Mouse (Mus musculus): ENCODE results near the gene Dnajb6.
"Not testable (repeated sequence)": the region's sequence is repeated elsewhere in the genome, so short reads cannot be mapped to it uniquely, and the experiment has no call there.

Dnajb6 gene

DNA sequence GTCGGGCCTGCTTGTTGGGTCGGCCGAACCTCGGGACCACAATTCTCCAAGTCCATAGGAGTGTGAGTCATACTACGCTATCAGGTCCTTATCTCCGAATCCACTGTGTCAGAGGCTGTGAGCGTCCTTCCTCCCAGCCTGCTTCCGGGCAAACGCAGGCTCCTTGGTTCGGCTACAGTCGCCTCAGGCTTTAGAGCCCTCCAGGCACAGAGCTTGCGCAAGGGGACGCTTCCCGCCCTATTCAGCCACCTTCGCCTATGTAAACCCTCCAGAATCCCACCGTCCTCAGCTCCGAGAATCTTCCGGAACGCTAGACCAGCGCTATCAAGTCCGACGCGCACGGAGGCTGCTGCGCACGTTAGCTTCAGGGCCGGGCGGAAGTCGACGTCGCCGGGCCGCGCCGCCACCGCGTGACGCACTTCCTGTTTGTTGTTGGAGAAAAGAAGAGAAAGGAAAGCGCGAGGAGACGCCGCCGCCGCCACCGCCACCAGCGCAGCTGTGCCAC is at the start of gene Dnajb6, which contains the start of gene Gm5129:
TSS of gene Dnajb6 (plus strand) at position 132 of the 505 bp plus-strand sequence.
TSS of gene Gm5129 (minus strand) at position 380 of the 505 bp plus-strand sequence.
- peak; percentile 99 for DNase-seq

DNA sequence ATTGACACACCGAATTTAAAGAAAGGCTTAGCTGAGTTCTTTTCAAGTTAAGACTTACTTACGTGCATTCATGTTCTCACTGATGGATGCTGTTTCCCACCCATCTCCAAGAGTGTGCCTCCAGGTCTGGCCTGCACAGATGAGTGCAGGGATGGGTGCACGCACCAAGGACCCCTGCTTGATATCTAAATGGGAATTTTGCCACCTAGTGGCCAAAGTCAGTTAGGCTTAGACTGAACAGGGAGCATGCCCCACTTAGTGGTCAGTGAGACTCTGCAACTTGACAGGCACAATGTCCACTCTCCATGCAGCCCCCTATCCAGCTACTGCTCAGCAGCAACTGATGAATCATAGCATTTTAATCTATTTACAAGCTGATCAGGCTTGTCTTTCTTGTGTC is 47.8 kb upstream of the Dnajb6 start:
- peak; percentile 60 to 67 for DNase-seq

- DNase-seq, result no peak
Measured at GRCm38 (mm10) chr5:29688352-29688751, 47.1 kb upstream of the Dnajb6 start.

- DNase-seq, result no peak
Measured at GRCm38 (mm10) chr5:29698493-29698892, 37.0 kb upstream of the Dnajb6 start.

GRCm38 (mm10) chr5:29699520-29700202 is 35.8 kb upstream of the Dnajb6 start:
- no peak for DNase-seq

DNA sequence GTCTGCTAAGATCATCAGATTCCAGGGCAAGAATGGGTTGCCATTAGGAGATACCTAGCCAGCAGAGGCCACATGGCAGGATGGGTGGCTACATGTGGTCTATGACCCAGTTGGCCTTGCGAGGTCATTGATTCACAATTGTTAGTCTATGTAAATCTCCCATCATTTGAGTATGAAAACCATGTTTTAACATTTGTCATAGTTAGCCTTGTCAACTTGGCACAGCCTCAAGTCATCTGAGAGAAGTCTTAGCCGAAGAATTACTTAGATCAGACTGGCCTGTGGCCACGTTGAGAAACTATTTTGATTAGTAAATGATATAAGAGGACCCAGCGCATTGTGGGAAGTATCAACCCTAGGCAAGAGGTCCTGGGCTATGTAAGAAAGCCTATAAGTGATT is 28.2 kb upstream of the Dnajb6 start:
- DNase-seq, result no peak

DNA sequence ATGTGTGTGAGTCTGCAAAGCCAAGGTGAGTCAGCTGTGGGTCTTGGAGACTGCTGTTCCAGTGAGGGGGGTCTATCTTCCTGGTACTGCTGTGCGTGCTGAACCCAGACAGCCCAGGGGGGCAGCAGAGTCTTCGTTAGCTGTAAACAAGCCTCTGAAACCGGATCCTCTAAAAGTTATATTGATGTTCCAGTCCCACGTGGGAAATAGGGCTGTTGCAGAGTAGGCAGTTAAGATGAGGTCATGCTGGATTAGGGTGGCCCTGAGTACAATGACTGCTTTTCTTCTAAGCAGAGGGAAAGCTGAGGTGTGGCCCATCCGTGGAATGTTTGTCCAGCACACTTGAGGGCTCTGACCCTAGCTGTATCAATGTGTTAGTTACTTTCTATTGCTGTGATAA is 27.2 kb upstream of the Dnajb6 start:
- DNase-seq, result no peak

DNA sequence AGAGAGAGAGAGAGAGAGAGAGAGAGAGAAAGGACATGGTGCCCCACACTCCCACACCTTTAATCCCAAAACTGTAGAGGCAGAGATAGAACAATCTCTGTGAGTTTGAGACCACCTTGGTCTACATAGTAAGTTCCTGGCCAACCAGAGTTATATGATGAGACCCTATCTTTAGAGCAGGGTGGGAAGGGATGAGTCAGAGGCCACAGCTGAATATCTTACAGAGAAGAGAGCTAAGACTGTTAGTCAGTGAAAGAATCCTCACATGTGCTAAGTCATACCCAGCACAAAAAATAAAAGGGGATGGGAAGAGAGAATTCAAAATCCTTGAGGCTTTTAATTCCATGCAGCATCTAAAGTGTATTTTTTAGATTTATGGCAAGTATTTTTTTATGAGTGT is 23.9 kb upstream of the Dnajb6 start:
- no peak for DNase-seq

DNA sequence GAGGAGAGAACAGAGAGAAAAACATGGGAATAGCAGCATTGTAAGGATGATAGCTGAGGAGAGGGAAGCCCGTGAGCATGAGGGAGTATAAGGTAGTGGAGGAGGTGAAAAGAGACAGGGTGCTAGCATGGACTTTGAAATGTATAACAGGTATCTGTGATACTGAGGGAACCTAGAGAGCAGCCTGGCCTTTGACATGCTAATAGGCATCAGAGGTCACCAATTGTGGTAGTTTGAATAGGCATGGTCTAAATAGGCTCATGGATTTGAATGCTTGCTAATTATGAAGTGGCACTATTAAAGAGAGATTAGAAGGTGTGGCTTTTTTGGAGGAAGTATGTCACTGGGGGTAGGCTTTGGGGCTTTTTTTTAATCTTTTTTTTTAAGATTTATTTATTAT is 22.6 kb upstream of the Dnajb6 start:
- no peak for DNase-seq

- no peak for DNase-seq
Measured at GRCm38 (mm10) chr5:29721159-29721558, 14.3 kb upstream of the Dnajb6 start.

GRCm38 (mm10) chr5:29725369-29725768 is 10.1 kb upstream of the Dnajb6 start:
- no peak for DNase-seq

DNA sequence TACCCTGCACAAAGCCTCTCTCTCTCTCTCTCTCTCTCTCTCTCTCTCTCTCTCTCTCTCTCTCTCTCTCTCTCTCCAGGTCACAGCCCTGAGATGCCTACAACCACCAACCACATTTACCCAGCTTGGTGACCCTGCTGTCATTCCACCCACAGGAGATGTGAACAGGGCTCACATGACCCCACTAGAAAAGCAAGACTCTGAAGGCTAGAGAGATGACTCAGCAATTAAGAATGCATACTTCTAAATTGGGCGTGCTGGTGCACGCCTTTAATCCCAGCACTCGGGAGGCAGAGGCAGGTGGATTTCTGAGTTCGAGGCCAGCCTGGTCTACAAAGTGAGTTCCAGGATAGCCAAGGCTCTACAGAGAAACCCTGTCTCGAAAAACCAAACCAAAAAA is 9.4 kb upstream of the Dnajb6 start:
- not testable (repeated sequence) for DNase-seq

DNA sequence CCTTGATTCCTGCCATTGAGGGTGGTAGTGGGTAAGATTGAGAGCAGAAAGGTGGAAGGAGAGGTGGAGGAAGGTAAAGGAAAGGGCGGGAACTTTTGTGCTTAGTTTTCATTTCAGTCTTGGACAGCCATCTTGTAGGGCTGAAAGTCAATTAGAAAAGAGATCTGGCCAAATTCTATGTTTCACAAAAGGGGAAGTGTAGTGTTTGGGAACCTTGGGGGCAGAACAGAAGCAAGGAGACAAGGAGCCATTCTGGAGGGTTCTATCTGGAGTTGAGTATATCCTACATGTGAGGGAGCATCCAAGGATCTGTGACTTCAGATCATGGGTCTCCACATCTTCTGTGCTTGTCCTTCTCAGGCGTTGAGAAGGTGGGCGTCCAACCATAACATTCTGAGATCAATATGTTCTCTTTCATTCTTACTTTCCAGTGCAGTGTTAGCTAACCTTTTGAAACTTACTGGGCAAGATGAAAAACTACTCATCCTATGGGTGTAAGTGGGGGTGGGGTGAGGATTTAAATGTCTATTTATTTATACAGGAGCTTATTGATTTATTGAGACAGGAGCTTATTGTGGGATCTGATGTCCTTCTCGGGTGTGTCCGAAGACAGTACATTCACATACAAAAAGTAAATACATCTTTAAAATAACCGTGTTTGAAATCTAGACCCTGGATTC is 517 bp upstream of the Dnajb6 start:
- DNase-seq, result peak; percentile 10 to 15

DNA sequence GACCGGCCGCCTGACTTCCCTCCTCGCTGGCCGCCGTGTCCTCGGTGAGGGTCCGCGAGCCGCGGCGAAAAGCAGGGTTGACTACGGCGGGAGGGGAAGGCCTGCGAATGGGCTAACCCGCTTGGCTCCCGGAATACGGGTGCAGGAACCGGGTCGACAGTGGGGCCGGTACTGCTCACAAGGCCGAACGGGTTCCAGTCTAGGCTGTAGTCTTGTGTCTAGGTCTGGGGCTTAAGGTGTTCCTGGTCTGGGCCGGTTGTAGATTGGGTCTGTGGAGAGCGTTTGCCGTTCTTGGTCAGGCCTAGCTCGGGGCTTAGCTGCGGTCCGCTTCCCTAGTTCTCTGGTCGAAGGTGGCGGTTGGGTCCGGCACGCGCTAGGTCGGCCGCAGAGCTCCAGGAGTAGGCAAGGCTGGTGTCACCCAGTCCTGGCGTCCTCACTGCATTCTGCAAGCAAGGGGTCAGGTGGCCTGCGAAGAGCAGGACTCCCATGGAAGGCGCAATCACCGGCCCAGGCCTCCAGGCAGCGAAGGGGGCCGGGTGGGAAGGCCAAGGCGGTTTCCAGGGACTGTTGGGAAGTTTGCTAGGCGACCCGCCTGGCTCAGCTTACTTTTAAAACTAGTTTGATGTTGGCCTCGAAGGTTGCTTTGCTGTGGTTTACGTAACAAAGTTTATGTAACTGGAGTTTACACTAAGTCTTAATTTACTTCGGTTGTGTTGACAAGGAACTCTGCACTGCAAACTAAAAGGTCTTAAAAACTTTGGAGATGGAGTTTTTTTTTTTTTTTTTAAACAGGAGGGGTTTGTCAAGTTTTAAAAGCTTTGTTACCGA is 799 bp downstream of the Dnajb6 start:
- peak in 1 of 2 experiments; percentile 57 for DNase-seq

DNA sequence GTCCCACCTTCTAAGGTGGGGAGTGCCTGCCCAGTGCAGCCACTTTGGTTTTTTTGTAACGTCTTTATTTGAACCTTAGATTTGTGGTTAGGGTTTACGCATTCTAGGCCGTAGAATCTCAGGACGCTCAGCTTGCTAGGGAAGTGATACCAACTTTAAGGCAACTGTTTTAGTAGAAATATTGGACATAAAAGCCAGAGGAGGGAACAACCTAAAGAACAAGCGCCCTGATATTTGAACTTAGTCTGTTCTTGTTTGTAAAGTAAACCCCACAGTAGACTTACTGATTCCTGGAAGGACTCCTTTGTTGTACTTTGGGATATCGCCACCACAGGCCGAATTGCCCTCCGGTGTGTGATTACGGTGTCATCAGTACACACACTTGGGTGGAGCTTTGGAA is 1.5 kb downstream of the Dnajb6 start:
- DNase-seq, result no peak

DNA sequence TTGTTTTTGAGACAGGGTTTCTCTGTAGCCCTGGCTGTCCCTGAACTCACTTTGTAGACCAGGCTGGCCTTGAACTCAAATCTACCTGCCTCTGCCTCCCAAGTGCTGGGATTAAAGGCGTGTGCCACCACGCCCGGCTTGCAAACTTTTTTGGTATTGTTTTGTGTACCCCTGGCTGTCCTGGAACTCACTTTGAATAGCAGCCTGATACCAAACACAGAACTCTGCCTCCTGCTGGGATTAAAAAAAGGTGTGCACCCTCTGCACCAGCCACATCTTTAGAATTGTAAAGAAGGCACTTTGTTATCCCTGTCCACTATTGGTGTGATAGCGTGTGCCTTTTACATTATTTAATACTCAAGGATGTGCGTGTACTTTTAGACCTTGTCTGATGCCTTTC is 2.0 kb downstream of the Dnajb6 start:
- no peak for DNase-seq

GRCm38 (mm10) chr5:29738076-29738475 is 2.6 kb downstream of the Dnajb6 start:
- no peak for DNase-seq

- no peak for DNase-seq
Measured at GRCm38 (mm10) chr5:29740651-29741050, 5.2 kb downstream of the Dnajb6 start.

DNA sequence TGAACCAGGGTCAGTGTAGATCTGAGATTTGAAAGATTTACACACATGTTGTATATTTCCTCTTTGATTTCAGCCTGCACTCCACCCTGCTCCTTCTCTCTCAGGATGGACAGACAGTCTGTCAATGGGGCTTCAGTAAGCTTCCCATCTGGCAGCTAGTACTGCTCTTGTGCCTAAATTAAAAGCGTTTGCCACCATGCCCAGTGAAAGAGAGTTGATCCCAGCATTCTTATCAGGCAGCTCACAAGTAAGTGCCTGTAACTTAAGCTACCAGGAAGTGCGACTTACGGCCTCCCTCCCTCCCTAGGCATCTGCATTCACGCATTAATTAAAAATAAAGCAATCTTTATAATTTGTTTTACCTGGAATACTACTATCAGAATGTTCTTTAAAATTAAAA is 5.6 kb downstream of the Dnajb6 start:
- DNase-seq, result no peak

- no peak for DNase-seq
Measured at GRCm38 (mm10) chr5:29747661-29748060, 12.2 kb downstream of the Dnajb6 start.

DNA sequence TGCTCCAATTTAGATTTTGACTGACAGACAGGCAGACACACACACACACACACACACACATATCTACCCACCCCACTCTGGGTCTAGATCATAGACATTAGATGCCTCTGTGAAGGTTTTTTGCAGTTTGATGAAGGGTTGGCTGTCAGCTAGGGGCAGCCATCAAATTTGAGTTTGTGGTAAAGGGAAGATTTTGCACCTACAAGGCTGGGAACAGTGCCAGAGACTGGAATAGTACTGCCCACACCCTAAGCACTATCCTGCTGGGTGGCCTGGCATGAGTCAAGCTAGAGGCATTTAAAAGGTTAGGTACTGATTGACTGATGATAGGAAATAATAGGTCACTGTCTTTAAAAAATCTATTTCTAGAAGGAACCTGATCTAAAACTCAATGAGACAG is 15.8 kb downstream of the Dnajb6 start:
- DNase-seq, result peak; percentile 42 to 43

GRCm38 (mm10) chr5:29752894-29753293 is 17.4 kb downstream of the Dnajb6 start:
- no peak for DNase-seq

GRCm38 (mm10) chr5:29759318-29759717 is 23.8 kb downstream of the Dnajb6 start:
- no peak for DNase-seq

All from cerebellum, postnatal 10 days (tissue).